Mouse (Mus musculus) heart, embryonic 13.5 days (tissue): ENCODE data around the gene Iqschfp. TPM values are rescaled to one million over a fixed set of nuclear protein-coding genes. Genes with fewer than 3 reads are reported as not detected.

Experiments used
- ATAC-seq: fragments of 200-750 bp; cut with Nextera tagmentation; 2 replicates; pipeline ENCODE4 v1.8.0; 2017; ENCODE audit warnings: moderate TSS enrichment; ENCODE audit not compliant: insufficient number of reproducible peaks, low FRiP score, low TSS enrichment; ENCODE audit errors: extremely low read depth
- H3K27ac ChIP-seq: fragments of 300-500 bp; sonication (generic); replicated peaks from 2 replicates; pipeline ENCODE4 v1.5.1; 2015; ENCODE audit warnings: moderate library complexity, mild to moderate bottlenecking, inconsistent platforms
- H3K27me3 ChIP-seq: fragments of 300-500 bp; sonication (generic); replicated peaks from 2 replicates; pipeline ENCODE4 v1.6.1; 2015; ENCODE audit warnings: mild to moderate bottlenecking, inconsistent platforms
- H3K36me3 ChIP-seq: fragments of 300-500 bp; sonication (generic); 2 replicates; pipeline ENCODE4 v1.6.1; 2015; ENCODE audit warnings: mild to moderate bottlenecking, inconsistent platforms
- H3K4me1 ChIP-seq: fragments of 300-500 bp; sonication (generic); 2 replicates; pipeline ENCODE4 v1.6.1; 2015; ENCODE audit warnings: inconsistent platforms
- H3K4me2 ChIP-seq: fragments of 300-500 bp; sonication (generic); 2 replicates; pipeline ENCODE4 v1.6.1; 2015; ENCODE audit warnings: inconsistent platforms, mild to moderate bottlenecking, moderate library complexity
- H3K4me3 ChIP-seq: fragments of 300-500 bp; sonication (generic); 2 replicates; pipeline ENCODE4 v1.5.1; 2015; ENCODE audit warnings: moderate library complexity, mild to moderate bottlenecking, inconsistent platforms
- H3K9ac ChIP-seq: fragments of 300-500 bp; sonication (generic); 2 replicates; pipeline ENCODE4 v1.6.1; 2015; ENCODE audit warnings: inconsistent platforms, mild to moderate bottlenecking, moderate library complexity
- H3K9me3 ChIP-seq: fragments of 300-500 bp; sonication (generic); 2 replicates; pipeline ENCODE4 v1.6.1; 2016; ENCODE audit warnings: inconsistent platforms
- WGBS: fragments of 180-500 bp; shearing (Covaris S2); methylation state at CpG from one replicate; pipeline ENCODE4 v1.1.7; 2015; ENCODE audit warnings: mixed read lengths; 5-methylcytosine and 5-hydroxymethylcytosine counted together
- polyA plus RNA-seq: library from polyadenylated mRNA; unstranded; fragments of >200 nt; fragmentation: Nextera tagmentation; extraction: Ambion mirVana; gene quantifications from 2 replicates; pipeline ENCODE4 v1.2.1, GENCODE M21; 2015

Gene Iqschfp
- polyA plus RNA-seq, 1 experiment from 2014 or later: not detected

GRCm38 (mm10) chr3:68484561-68484960 is 592.5 kb downstream of the Iqschfp start:
- no peak overlapping the region for H3K27ac ChIP-seq
- H3K9me3 ChIP-seq: no peaks in the 10 kb centered on the region
- no peaks in the 10 kb centered on the region for H3K36me3 ChIP-seq
- no peak overlapping the region for H3K4me2 ChIP-seq
- H3K27me3 ChIP-seq: no peaks in the 10 kb centered on the region
- 77% methylated on average over 4 of the region's 4 CpGs for WGBS
- no peaks in the 10 kb centered on the region for H3K4me1 ChIP-seq
- H3K4me3 ChIP-seq: no peak overlapping the region
- no peak overlapping the region for H3K9ac ChIP-seq
- no peak for ATAC-seq

GRCm38 (mm10) chr3:68487621-68488020 is 595.6 kb downstream of the Iqschfp start:
- no peaks in the 10 kb centered on the region for H3K36me3 ChIP-seq
- WGBS: 75% methylated on average over 1 of the region's 1 CpGs

GRCm38 (mm10) chr3:68488316-68488715 is 596.3 kb downstream of the Iqschfp start:
- Histone ChIP-seq H3K9ac (no peak overlapping the region), H3K4me1 (peaks cover 23% of the 10 kb centered on the region), H3K4me2 (no peak overlapping the region), H3K9me3 (no peaks in the 10 kb centered on the region), H3K4me3 (no peak overlapping the region), H3K27ac (no peak overlapping the region), H3K36me3 (no peaks in the 10 kb centered on the region), H3K27me3 (no peaks in the 10 kb centered on the region)
- ATAC-seq: no peak
- 65% methylated on average over 5 of the region's 5 CpGs for WGBS

More at GRCm38 (mm10) chr3:68487621-68488020, 595.6 kb downstream of the Iqschfp start:
- H3K4me3 ChIP-seq: no peak overlapping the region
- no peak for ATAC-seq
- H3K9ac ChIP-seq: no peak overlapping the region
- no peaks in the 10 kb centered on the region for H3K9me3 ChIP-seq
- no peak overlapping the region for H3K4me2 ChIP-seq
- no peaks in the 10 kb centered on the region for H3K27me3 ChIP-seq
- no peak overlapping the region for H3K27ac ChIP-seq
- H3K4me1 ChIP-seq: peaks cover 16% of the 10 kb centered on the region

- Histone ChIP-seq H3K9ac (no peak overlapping the region), H3K27ac (peak overlapping the region; percentile 99; the same call in 1 of the 2 replicates), H3K27me3 (no peaks in the 10 kb centered on the region), H3K4me3 (no peak overlapping the region), H3K4me2 (no peak overlapping the region), H3K9me3 (no peaks in the 10 kb centered on the region), H3K4me1 (peaks cover 34% of the 10 kb centered on the region), H3K36me3 (no peaks in the 10 kb centered on the region)
- 75% methylated on average over 6 of the region's 6 CpGs for WGBS
- ATAC-seq: no peak
Measured at GRCm38 (mm10) chr3:68491516-68491915, 599.5 kb downstream of the Iqschfp start.

GRCm38 (mm10) chr3:68492066-68492465 is 600.0 kb downstream of the Iqschfp start:
- no peak overlapping the region for H3K4me3 ChIP-seq
- WGBS: 42% methylated on average over 1 of the region's 1 CpGs

GRCm38 (mm10) chr3:68492513-68492912 is 600.5 kb downstream of the Iqschfp start:
- H3K36me3 ChIP-seq: peaks cover 2% of the 10 kb centered on the region; the same call in 1 of the 2 replicates
- peak overlapping the region; percentile 96 for H3K9ac ChIP-seq
- peak overlapping the region; percentile 87 for H3K4me3 ChIP-seq
- H3K4me2 ChIP-seq: peak overlapping the region; percentile 87
- no peak for ATAC-seq
- H3K27ac ChIP-seq: peak overlapping the region; percentile 99
- H3K27me3 ChIP-seq: no peaks in the 10 kb centered on the region
- H3K4me1 ChIP-seq: peaks cover 44% of the 10 kb centered on the region
- H3K9me3 ChIP-seq: no peaks in the 10 kb centered on the region
- 12% methylated on average over 3 of the region's 3 CpGs for WGBS

More at GRCm38 (mm10) chr3:68492066-68492465, 600.0 kb downstream of the Iqschfp start:
- H3K27ac ChIP-seq: peak overlapping the region; percentile 99
- peaks cover 39% of the 10 kb centered on the region for H3K4me1 ChIP-seq
- H3K9me3 ChIP-seq: no peaks in the 10 kb centered on the region
- no peaks in the 10 kb centered on the region for H3K27me3 ChIP-seq
- peak overlapping the region; percentile 96 for H3K9ac ChIP-seq
- peak overlapping the region; percentile 87 for H3K4me2 ChIP-seq
- no peaks in the 10 kb centered on the region for H3K36me3 ChIP-seq
- no peak for ATAC-seq

- 1% methylated on average over 12 of the region's 12 CpGs for WGBS
- Histone ChIP-seq H3K4me3 (peak overlapping the region; percentile 87), H3K9me3 (no peaks in the 10 kb centered on the region), H3K4me1 (peaks cover 45% of the 10 kb centered on the region), H3K36me3 (peaks cover 9% of the 10 kb centered on the region; the same call in 1 of the 2 replicates), H3K4me2 (peak overlapping the region; percentile 87), H3K27ac (peak overlapping the region; percentile 99), H3K27me3 (no peaks in the 10 kb centered on the region), H3K9ac (peak overlapping the region; percentile 96)
- peak; percentile 38; the same call in 1 of the 2 replicates for ATAC-seq
Measured at GRCm38 (mm10) chr3:68493170-68493585, 601.1 kb downstream of the Iqschfp start.

GRCm38 (mm10) chr3:68493586-68494295 is 601.7 kb downstream of the Iqschfp start:
- Histone ChIP-seq H3K4me1 (peaks cover 45% of the 10 kb centered on the region), H3K9me3 (no peaks in the 10 kb centered on the region), H3K27me3 (no peaks in the 10 kb centered on the region), H3K4me2 (peak overlapping the region; percentile 87), H3K9ac (peak overlapping the region; percentile 96), H3K4me3 (peak overlapping the region; percentile 87), H3K27ac (peak overlapping the region; percentile 99), H3K36me3 (peaks cover 14% of the 10 kb centered on the region; the same call in 1 of the 2 replicates)
- ATAC-seq: peak; percentile 67
- WGBS: under 1% methylated on average over 65 of the region's 70 CpGs

- ATAC-seq: 0 out of 2 replicates have a peak, but pooled peaks have one; percentile 0
- Histone ChIP-seq H3K36me3 (peaks cover 14% of the 10 kb centered on the region; the same call in 1 of the 2 replicates), H3K9ac (peak overlapping the region; percentile 96), H3K27ac (peak overlapping the region; percentile 99), H3K9me3 (no peaks in the 10 kb centered on the region), H3K4me2 (peak overlapping the region; percentile 87), H3K4me1 (peaks cover 52% of the 10 kb centered on the region), H3K4me3 (peak overlapping the region; percentile 87), H3K27me3 (no peaks in the 10 kb centered on the region)
- WGBS: under 1% methylated on average over 68 of the region's 68 CpGs
Measured at GRCm38 (mm10) chr3:68494296-68495095, 602.5 kb downstream of the Iqschfp start.

GRCm38 (mm10) chr3:68495096-68495735 is 603.2 kb downstream of the Iqschfp start:
- H3K9me3 ChIP-seq: no peaks in the 10 kb centered on the region
- peak overlapping the region; percentile 99 for H3K27ac ChIP-seq
- under 1% methylated on average over 38 of the region's 38 CpGs for WGBS
- ATAC-seq: 0 out of 2 replicates have a peak, but pooled peaks have one; percentile 6
- H3K27me3 ChIP-seq: no peaks in the 10 kb centered on the region
- peak overlapping the region; percentile 87 for H3K4me2 ChIP-seq
- peak overlapping the region; percentile 87 for H3K4me3 ChIP-seq
- H3K4me1 ChIP-seq: peaks cover 58% of the 10 kb centered on the region
- peak overlapping the region; percentile 96 for H3K9ac ChIP-seq
- H3K36me3 ChIP-seq: peaks cover 14% of the 10 kb centered on the region; the same call in 1 of the 2 replicates
